Mouse (Mus musculus) hindbrain, embryonic 10.5 days (tissue): Measurements from ENCODE around the gene Cadm3. TPM values are rescaled to one million over a fixed set of nuclear protein-coding genes. Genes with fewer than 3 reads are reported as not detected.

ENCODE experiments used
- DNase-seq: peaks from one replicate; pipeline ENCODE4 v3.0.0-alpha.2; 2017; ENCODE audit warnings: low spot score
- H3K27ac ChIP-seq: fragments of 300-500 bp; sonication (generic); 2 replicates; pipeline ENCODE4 v1.5.1; 2016; ENCODE audit warnings: mild to moderate bottlenecking, moderate library complexity
- H3K27me3 ChIP-seq: fragments of 300-500 bp; sonication (generic); 2 replicates; pipeline ENCODE4 v1.6.1; 2016; ENCODE audit warnings: mild to moderate bottlenecking; ENCODE audit not compliant: poor library complexity, insufficient read depth, severe bottlenecking
- H3K36me3 ChIP-seq: fragments of 300-500 bp; sonication (generic); 2 replicates; pipeline ENCODE4 v1.6.1; 2016; ENCODE audit warnings: mild to moderate bottlenecking, moderate library complexity
- H3K4me1 ChIP-seq: fragments of 300-500 bp; sonication (generic); replicated peaks from 2 replicates; pipeline ENCODE4 v1.6.1; 2016; ENCODE audit warnings: mild to moderate bottlenecking
- H3K4me3 ChIP-seq: fragments of 300-500 bp; sonication (generic); 2 replicates; pipeline ENCODE4 v1.5.1; 2016; ENCODE audit warnings: mild to moderate bottlenecking, moderate library complexity
- H3K9me3 ChIP-seq: fragments of 300-500 bp; sonication (generic); 2 replicates; pipeline ENCODE4 v1.6.1; 2016; ENCODE audit warnings: mild to moderate bottlenecking, moderate library complexity
- WGBS: fragments of 180-500 bp; shearing (Covaris S2); methylation state at CpG from one replicate; pipeline ENCODE4 v1.1.7; 2016; 5-methylcytosine and 5-hydroxymethylcytosine counted together
- polyA plus RNA-seq: library from polyadenylated mRNA; unstranded; fragments of >200 nt; fragmentation: Nextera tagmentation; extraction: Ambion mirVana; gene quantifications from 2 replicates; pipeline ENCODE4 v1.2.1, GENCODE M21; 2016

Gene Cadm3
- 3.9 and 17.7 TPM in 2 replicates for polyA plus RNA-seq

DNA sequence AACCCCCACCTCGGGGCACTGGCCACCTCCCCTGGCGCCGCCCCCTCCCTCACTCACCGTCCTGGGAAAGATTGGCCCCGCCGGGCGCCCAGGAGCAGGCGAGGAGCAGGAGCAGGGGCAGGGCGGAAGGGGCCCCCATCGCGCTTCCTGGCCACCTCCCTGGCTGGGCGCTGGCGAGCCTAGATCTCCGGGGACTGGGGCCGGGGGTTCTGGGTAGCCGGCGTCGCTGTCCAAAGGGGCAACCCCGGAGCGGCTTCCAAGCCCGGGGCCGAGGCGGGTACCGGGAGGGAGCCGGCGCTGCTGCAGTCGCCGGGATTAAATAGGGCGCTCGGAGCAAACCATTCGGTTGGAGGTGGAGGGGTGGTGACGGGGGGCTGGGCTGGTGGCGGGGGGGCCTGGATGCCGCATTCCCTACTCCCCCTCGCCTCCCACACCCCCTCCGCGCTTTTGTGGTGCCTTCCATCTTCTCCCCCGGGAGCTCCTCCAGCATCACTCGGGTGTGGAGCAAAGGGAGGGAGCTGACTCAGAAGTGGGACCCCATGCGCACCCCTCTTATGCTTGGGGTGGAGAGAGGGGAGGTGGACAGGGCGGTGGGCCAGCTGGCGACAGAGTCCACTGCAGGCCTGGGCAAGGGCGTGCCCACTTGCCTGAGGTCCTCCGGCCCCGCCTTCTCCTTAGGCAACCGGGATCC lies at the start of gene Cadm3:
Cadm3 (minus strand) TSS at position 340 of the 691 bp plus-strand sequence.
- H3K9me3 ChIP-seq: no peaks in the 10 kb centered on the region
- H3K27me3 ChIP-seq: peaks cover 24% of the 10 kb centered on the region
- H3K27ac ChIP-seq: peak within 1 kb of the TSS; percentile 91
- H3K4me3 ChIP-seq: peak within 1 kb of the TSS; percentile 83
- H3K4me1 ChIP-seq: peaks cover 33% of the 10 kb centered on the region
- peak; percentile 73 for DNase-seq
- H3K36me3 ChIP-seq: no peaks in the 10 kb centered on the region
- WGBS: under 1% methylated on average over 46 of the region's 46 CpGs

DNA sequence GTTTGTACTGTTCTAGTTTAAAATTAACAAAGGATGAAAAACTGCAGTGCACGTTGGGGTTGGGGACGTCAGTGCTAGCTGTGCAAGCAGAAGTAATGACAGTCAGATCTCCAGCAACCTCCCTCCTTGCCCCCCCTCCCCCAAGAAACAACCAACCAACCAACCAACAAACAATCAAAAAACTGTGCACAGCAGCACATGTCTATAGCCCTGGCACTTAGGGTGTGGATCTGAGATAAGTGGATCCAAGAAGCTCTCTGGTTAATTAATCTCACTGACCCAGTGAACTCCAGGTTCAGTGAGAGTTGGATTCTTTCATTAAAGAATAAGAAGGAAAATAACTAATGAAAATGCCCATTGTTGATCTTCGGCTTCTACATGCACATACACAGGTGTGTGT lies 47.1 kb upstream of the Cadm3 start:
- H3K4me1 ChIP-seq: 0 out of 2 replicates have a peak, but pooled peaks cover 3% of the 10 kb centered on the region
- no peak for DNase-seq
- H3K9me3 ChIP-seq: no peaks in the 10 kb centered on the region
- H3K4me3 ChIP-seq: no peak overlapping the region
- H3K36me3 ChIP-seq: peaks cover 3% of the 10 kb centered on the region; the same call in 1 of the 2 replicates
- 79% methylated on average over 3 of the region's 3 CpGs for WGBS
- H3K27me3 ChIP-seq: no peaks in the 10 kb centered on the region
- no peak overlapping the region for H3K27ac ChIP-seq

DNA sequence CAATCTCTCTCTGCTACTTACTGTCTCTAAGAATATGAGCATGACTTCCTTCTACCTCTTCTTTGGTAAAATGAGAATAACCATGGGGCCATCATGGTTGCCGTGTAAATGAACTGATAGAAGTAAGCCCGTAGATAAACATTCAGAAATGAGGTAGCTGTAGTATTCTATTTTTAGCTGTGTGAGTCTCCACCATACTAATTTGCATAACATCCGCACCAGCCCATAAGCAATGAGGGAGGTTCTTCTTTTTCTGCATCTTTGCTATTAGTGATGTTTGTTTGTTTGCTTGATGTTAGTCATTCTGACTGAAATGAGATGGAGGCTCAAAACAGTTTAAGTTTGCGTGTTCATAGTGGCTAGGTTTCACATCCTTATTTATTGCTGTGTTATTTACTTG lies 44.4 kb upstream of the Cadm3 start:
- H3K36me3 ChIP-seq: peaks cover 3% of the 10 kb centered on the region; the same call in 1 of the 2 replicates
- H3K27me3 ChIP-seq: no peaks in the 10 kb centered on the region
- no peaks in the 10 kb centered on the region for H3K9me3 ChIP-seq
- H3K4me1 ChIP-seq: no peaks in the 10 kb centered on the region
- WGBS: 93% methylated on average over 4 of the region's 4 CpGs
- DNase-seq: no peak
- H3K4me3 ChIP-seq: no peak overlapping the region
- no peak overlapping the region for H3K27ac ChIP-seq

DNA sequence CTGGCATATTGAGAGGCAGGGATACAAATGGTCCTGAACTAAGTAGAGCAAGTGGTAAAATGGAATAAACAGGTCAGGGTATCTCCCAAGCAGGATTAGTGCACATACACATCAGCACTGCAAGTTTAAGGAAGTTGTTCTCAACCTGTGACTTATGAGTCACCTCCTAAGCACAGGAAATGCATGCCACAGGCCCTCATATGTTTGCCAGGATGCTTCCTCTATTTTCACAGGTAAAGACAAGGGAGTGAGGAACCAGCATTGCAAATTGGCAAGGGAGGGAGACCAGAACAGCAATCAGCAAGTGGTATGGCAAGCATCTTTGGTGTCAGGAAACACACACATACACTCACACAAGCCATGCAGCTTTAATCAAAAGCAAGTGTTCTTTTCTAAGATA lies 41.6 kb upstream of the Cadm3 start:
- H3K4me3 ChIP-seq: no peak overlapping the region
- H3K9me3 ChIP-seq: no peaks in the 10 kb centered on the region
- DNase-seq: no peak
- H3K27ac ChIP-seq: no peak overlapping the region
- H3K4me1 ChIP-seq: no peaks in the 10 kb centered on the region
- H3K27me3 ChIP-seq: no peaks in the 10 kb centered on the region
- no peaks in the 10 kb centered on the region for H3K36me3 ChIP-seq

DNA sequence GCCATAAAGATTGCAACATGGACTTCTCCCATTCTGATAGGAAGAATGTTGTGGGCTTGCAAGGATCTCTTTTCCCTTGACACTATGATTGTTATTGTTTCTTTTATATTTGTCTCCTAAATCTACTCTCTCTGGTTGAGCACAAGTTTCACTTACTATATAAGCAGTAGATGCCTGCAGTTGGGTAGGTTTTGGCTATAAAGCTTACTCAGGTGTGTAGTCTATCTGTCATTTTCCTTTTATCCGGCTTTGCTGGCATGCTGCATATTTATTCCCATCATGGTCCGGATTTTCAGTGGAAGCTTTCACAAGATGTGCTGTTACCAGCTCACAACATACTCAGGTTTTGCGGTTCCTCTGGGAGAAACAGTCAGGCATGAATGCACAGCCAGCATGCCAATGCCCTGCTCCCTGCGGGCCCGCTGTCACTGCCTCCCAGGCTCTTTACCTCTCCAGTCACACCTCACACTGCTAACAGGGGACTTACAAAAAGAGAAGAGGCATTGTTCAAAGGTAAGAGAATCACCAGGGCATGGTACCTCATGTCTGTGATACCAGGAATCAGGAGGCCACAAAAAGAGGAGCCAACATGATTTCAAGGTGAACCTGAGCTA lies 37.3 kb upstream of the Cadm3 start:
- no peaks in the 10 kb centered on the region for H3K27me3 ChIP-seq
- DNase-seq: no peak
- 77% methylated on average over 5 of the region's 5 CpGs for WGBS
- H3K36me3 ChIP-seq: no peaks in the 10 kb centered on the region
- no peaks in the 10 kb centered on the region for H3K4me1 ChIP-seq
- H3K9me3 ChIP-seq: no peaks in the 10 kb centered on the region
- no peak overlapping the region for H3K4me3 ChIP-seq
- no peak overlapping the region for H3K27ac ChIP-seq

DNA sequence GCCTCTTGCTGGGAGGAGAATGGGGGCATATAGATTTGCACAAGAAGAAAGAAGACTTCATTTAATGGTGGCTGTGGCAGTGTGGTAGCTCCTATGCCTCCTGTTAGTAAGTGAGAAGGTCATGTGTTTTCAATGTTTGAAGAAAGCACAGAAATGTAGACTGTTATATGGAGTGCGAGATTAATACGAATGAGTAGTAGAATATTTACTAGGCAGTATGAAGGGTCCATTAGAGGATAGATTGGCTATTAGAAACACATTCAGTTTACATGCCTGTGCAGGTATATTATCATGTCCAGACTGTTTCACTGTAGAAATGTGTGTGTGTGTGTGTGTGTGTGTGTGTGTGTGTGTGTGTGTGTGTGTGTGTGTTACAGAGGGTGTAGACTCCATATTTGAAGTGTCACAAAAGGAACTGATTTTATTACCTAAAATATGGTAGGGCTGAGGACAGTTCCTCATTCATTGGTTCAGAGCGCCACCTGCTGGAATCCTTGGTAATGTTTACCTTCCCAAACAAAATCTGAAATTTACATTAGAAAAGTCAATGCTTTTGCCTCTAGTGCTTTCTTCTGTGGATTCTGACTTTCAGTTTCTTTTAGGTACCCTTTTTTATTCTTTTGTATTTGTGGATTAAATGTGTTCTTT lies 31.0 kb upstream of the Cadm3 start:
- WGBS: 29% methylated on average over 3 of the region's 3 CpGs
- H3K4me1 ChIP-seq: no peaks in the 10 kb centered on the region
- H3K27ac ChIP-seq: no peak overlapping the region
- H3K27me3 ChIP-seq: no peaks in the 10 kb centered on the region
- H3K36me3 ChIP-seq: no peaks in the 10 kb centered on the region
- peak; percentile 62 for DNase-seq
- no peaks in the 10 kb centered on the region for H3K9me3 ChIP-seq
- no peak overlapping the region for H3K4me3 ChIP-seq

DNA sequence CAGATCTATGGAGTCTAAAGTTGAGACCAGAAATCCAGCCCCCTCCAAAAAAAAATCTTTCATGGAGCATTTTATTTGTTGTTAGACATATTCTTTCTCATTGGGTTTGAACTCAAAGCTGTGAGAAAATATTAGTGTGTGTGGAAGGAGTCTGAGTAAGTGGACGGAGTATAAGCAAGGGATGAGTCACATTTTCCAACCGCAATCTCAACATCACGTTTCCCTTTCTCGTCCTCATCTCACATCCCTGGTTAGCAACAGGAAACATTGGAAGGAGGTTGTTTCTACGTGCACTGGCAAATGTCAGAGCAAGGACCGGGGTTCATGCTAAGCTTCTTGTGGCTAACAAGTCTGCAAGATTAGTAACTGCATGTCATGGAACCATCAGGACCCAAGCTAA lies 24.3 kb upstream of the Cadm3 start:
- H3K36me3 ChIP-seq: no peaks in the 10 kb centered on the region
- DNase-seq: no peak
- no peak overlapping the region for H3K27ac ChIP-seq
- peaks cover 18% of the 10 kb centered on the region for H3K4me1 ChIP-seq
- no peaks in the 10 kb centered on the region for H3K9me3 ChIP-seq
- no peak overlapping the region for H3K4me3 ChIP-seq
- WGBS: 84% methylated on average over 6 of the region's 6 CpGs
- no peaks in the 10 kb centered on the region for H3K27me3 ChIP-seq

DNA sequence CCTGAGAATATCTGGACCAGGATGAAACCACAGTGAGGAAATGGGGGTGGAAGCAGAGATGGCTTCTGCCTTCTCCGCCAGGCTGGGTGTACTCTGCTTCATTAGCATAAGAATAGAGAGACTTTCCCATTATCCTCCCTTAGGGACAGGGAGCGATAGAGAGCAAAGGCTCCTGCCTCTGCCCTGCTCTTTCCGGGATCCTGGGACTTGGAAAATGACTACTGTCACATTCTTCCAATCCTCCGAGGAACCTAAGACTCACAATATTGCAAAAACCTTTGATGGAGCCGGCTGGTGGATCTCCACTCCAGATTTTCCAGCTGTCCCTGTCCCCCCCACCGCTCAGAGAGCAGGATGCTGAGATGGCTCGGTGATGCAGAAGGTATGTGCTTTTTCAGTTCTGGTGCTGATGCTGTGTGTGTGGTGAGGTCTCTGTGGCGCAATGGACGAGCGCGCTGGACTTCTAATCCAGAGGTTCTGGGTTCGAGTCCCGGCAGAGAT lies 22.5 kb upstream of the Cadm3 start:
- peak overlapping the region; percentile 62 for H3K27ac ChIP-seq
- DNase-seq: peak; percentile 73
- 2% methylated on average over 13 of the region's 13 CpGs for WGBS
- no peaks in the 10 kb centered on the region for H3K36me3 ChIP-seq
- H3K4me1 ChIP-seq: peaks cover 18% of the 10 kb centered on the region
- no peaks in the 10 kb centered on the region for H3K9me3 ChIP-seq
- H3K4me3 ChIP-seq: peak overlapping the region; percentile 42
- no peaks in the 10 kb centered on the region for H3K27me3 ChIP-seq

DNA sequence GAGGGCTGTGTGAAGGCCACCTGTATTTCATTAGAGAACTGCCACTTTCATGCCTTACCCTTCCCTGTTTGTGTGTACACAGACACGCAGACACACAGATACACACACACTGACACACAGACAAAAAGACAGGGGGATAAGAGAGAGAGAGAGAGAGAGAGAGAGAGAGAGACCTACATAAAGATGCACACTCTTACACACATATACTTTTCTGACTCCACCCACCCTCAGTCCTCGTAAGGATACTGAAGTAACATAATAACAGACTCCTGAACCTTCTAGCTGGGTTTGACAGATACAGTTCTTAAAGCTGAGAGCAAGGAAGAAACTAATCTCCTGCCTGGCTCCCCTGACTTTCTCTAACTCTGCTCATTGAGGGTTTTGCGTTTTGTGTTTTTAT lies 21.9 kb upstream of the Cadm3 start:
- Histone ChIP-seq H3K27ac (peak overlapping the region; percentile 62), H3K9me3 (no peaks in the 10 kb centered on the region), H3K4me3 (peak overlapping the region; percentile 42), H3K36me3 (no peaks in the 10 kb centered on the region), H3K4me1 (peaks cover 18% of the 10 kb centered on the region), H3K27me3 (no peaks in the 10 kb centered on the region)
- DNase-seq: no peak
- 19% methylated on average over 3 of the region's 3 CpGs for WGBS

DNA sequence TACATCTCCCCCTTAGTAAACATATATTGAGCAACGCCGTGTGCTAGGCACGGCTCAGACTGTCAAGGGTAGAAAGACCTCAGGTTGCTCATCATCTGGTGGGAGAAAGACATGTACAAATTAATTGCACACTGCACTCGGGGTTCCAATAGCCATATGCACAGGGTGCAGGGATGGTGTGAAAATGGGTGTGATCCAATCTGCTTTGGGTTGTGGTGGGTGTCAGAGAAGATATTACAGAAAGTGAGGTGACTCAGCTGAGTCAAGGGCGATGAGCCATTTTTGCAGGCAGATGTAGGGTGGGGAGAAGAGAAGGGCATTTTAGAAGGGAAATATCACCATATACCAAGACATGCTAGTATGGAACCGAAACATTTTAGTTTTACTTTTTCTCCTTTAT lies 13.9 kb upstream of the Cadm3 start:
- Histone ChIP-seq H3K27ac (no peak overlapping the region), H3K27me3 (no peaks in the 10 kb centered on the region), H3K4me3 (no peak overlapping the region), H3K36me3 (no peaks in the 10 kb centered on the region), H3K9me3 (no peaks in the 10 kb centered on the region), H3K4me1 (no peaks in the 10 kb centered on the region)
- DNase-seq: no peak
- WGBS: 94% methylated on average over 6 of the region's 6 CpGs

DNA sequence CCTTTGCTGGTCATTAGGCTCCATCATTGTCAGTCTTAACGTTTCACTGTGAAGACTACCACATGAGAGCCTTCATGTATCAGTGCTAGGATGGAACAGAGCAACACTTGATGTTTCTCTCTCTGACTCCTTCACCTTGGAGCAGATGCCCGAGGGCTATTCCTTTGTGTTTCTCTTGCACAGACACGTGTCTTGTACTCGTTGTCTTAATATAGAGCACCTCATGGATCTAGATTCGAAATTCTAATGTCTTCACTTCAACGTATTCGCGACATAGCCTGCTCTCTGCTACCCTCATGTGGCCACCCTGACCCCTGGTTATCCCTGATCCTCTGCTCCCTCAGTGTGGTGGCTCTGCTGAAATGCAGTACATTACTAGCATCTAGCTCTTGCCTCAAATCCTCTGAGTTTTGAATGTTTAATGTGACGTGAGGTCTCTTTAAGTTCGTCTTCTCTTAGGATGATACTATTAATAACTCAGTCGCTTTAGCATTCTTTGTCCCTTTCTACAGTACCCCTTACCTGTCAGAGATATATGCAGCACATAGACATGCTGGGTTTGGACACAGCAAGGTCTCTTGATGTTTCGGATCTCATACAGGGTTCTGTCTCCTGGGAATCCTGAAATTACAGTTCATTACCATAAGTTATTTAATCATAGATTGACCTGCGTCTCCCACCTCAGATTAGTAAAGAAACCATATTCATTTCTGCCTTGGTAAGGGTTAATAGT lies 10.1 kb upstream of the Cadm3 start:
- H3K4me3 ChIP-seq: no peak overlapping the region
- H3K9me3 ChIP-seq: no peaks in the 10 kb centered on the region
- H3K36me3 ChIP-seq: no peaks in the 10 kb centered on the region
- no peak overlapping the region for H3K27ac ChIP-seq
- 37% methylated on average over 13 of the region's 13 CpGs for WGBS
- H3K27me3 ChIP-seq: no peaks in the 10 kb centered on the region
- DNase-seq: peak; percentile 58
- H3K4me1 ChIP-seq: no peaks in the 10 kb centered on the region

DNA sequence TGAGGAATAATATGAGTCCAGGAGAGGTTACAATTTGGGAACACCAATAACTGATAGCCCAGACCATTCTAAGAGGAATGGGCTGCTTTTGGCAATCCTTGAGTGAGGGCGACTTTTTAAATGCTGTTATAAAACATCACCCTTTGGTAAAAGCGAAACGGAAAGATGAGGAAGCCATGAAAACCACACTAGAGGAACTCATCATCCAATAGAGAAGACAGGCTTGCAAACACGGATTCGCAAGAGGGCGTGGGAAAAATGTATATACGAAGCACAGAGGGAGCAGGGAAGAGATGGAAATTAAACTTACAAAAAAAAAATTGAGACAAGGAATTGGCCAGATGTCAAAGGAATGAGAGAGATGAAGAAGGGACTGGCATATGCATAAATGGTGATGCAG lies 6.5 kb upstream of the Cadm3 start:
- Histone ChIP-seq H3K9me3 (no peaks in the 10 kb centered on the region), H3K27me3 (no peaks in the 10 kb centered on the region; the same call in 1 of the 2 replicates), H3K4me3 (no peak overlapping the region), H3K4me1 (0 out of 2 replicates have a peak, but pooled peaks cover 2% of the 10 kb centered on the region), H3K27ac (no peak overlapping the region), H3K36me3 (no peaks in the 10 kb centered on the region)
- WGBS: 84% methylated on average over 7 of the region's 7 CpGs
- no peak for DNase-seq
